Mouse (Mus musculus) ES-CJ7 (cell line): ENCODE results near the gene Gramd1a.

ENCODE experiments used
- DNase-seq: peaks from one replicate; pipeline ENCODE4 v3.0.0; 2011; ENCODE audit warnings: low read depth, low spot score

Gramd1a gene

DNA sequence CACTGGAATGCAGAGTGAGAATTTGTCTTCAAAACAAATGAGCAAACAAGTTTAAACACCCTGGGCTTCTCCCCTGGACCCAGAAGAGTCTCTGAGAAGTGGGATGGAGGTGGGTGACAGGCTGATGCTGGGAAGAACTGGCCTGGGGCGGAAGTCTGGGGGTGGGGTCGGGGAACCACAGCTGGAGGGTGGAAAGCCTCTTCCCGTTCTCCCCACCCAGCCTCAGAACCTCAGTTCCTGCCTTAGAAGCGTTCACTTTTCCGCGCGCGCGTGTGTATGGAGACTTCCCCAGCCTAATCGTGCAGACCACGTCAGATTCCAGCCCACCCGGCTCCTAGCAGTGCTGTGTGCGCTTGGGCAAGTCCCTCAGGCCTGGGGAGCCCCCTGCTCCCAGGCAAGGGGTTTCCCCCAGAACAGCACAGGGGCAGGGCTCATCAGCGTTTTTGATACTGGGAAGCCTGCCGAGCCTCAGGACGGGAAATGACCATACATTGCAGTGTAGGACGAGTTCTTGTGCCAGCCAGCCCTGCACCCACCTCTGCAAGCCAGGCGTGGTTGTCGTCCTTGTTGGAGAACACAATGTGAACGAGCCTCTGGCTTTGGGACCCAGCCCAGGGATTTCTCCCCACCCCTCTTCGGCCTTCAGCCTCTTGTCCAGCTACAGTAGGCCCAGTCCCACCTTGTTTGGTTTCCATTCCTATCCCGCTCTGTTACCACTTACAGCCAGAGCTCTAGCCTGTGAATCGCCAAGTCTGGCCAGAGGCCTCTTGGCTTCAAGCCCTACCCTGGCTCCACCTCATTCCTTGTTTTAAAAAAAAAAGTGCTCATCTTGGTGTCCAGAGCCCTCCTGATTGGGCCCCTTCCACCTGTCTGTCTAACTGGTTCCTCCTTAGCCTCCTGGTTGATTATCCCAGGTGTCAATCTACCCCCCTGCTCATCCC, 4.1 kb downstream of the Gramd1a start:
- peak; percentile 76 for DNase-seq

DNA sequence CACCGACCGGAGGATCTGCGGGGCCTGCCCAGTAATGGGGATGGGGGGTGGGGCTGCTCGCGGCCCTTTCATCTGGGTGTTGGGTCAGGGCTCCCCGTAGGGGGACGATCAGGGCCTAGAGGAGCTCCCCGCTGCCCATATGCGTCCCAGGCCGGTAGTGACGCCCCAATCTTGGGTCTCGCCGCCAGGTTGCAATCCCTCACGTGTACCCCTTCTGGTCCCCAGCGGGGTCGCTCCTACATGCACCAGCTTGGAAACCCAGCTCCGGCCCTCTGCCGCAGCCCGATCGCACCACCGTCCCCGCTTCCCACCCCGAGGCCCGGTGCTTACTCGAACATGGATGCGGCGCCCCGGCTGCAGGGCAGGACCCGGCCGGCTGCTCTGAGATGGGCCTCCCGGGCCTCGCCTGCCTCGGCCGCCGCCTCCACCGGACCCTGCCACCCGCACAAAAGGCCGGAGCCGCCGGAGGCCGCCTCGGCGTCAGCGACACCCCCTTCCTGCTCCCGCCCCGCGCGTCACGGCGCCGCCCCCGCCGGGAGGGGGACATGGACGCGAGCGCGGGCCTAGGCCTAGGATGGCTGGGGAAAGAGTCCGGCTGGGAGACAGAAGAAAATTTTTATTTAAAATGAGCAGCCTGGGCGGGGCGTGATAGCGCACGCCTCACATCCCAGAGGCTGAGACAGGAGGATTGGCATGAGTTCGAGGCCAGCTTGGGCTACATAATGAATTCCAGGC, 5.0 kb downstream of the Gramd1a start:
- DNase-seq, result peak; percentile 68

DNA sequence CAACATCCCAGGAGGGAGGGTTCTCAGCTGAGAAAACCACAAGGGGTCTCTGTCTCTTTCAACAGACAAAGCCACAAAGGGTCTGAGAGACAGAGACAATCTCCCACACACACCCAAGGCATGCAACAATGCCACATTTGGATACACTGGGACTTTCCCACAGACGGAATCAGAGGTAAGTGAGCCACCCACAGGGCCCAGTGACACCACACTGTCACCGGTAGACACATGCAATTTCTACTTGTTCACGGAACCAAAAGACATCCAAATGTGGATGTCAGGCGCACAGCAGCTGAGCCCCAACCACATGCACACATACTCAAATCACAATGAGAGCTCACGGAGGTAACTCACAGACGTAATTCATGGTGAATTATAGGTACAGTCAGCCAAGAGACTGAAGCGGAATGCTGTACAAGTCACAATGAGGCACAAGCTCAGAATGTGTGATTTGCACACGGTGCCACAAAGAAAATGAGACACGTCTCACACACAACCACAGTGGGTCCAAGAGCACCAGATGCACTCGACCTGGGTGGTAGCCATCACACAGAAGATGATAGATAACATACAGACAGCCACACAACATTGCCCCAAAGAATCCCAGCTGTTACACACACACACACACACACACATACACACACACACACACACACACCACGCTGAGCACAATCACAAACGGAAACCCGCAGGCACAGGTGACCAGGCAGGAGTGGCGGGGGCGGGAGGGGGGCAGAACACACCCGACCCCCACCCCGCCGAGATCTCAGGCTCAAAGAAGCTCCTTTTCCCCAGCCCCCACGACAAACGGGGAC, 5.7 kb downstream of the Gramd1a start:
- no peak for DNase-seq

DNA sequence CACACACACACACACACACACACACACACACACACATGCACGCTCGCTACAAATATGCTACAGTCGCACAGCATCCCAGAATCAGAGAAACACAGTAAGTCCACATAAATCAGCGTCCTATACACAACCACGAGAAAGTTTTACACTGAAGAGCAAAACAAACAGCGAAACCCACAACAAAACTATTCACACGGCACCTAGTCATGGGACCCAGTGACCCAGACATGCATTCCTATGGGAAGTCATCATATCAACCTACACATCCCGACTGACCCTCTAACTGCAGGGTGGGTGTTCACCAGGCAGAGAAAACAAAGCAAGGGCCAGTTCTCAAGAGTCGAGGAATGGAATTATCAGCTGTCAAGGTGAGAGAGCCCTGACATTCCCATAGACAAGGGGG, 6.4 kb downstream of the Gramd1a start:
- DNase-seq, result no peak

DNA sequence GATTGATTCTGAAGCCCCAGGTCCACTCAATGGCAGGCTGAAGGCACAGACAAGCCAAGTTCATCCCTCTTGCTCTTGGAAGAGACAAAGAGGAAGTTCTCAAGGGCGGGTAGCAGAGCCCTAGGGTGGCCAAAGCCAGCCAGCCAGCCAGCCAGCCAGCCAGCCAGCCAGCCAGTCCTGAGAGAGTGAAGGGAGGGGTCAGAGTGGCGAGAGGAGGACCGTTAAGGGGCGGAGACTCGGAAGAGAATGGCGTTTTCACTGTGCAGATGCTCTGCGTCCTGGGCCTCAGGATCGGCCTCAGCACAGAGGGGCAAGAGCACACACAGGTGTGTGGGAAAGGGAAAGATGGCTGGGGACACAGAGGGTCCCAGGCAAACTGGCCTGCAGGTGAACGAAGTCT, 6.9 kb downstream of the Gramd1a start:
- no peak for DNase-seq

DNA sequence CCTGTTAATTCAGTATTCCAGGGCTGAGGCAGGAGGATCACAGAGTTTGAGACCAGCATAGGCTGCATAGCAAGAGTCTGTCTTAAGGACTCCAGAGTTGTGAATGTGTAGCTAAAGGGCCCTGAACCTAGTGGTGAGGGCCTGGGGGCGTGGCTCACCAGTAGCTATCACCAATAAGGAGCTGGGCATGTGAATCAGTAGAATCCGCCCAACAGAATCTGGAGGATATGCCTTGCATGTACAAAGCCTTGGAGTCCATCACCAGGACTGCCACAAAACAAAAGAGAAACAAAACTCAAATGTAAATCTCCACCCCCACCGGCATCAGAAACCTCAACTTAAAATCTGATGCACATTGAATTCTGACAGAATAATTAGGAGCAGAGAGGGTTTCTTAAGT, 7.6 kb downstream of the Gramd1a start:
- no peak for DNase-seq

DNA sequence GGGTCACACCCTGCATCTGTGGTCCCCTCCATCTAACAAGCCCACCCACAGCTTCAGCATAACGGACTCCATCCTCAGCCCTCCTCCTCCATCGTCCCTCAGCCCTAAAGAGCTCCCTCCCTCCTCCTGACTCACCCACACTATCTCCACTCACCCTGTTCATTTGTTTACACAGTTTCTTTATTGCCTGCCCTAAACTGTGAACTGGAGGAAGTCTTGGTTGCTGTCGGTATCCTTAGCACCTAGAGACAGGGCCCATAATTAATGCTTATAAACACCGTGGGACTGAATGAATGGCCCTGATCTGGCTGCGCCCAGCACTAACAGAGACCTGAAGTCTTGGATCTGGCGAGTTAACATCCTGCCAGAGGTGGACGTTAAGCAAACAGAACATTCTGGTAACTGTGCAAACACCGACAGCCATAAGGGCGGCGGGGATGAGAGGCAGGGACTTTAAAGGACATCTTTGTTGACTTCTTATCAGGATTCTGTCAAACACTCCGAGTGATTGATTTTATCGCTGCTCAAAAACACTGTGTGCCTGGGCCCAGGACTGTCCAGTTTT, 10.0 kb downstream of the Gramd1a start:
- DNase-seq, result no peak

DNA sequence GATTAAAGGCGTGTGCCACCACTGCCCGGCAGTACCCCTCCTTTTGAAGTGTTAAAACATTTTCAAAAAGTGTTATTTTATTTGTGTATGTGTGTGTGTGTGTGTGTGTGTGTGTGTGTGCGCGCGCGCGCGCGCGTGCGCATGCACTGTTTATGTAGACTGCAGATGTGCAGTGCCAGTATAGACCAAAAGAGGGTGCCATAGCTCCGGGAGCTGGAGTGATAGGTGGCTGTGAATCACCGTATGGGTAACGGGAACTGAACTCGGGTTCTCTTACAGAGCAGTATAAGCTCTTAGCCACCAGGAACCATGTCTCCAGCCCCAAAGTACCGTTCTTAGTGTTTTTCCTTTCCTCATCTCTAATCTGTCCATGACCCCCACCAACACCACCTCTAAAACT, 10.8 kb downstream of the Gramd1a start:
- peak; percentile 62 for DNase-seq

DNA sequence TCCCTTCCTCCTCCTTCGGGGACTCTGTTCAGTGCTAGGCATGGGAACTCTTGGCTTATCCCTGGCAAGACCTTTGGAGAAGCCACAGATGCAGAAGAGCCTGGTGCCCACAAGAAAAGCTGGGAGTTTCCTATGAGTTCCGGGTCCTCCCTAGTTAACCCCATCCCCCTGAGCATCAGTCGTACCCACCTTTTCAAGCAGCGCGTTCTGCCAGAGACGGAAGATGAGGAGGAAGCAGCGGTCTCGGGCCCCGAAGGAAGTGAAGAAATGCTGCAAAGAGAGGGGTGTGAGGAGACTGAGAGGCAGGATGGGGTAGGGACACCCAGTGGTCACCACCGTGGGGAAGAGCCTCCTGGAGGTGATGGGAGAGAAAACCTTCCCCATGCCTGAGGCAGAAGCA, 14.8 kb downstream of the Gramd1a start:
- no peak for DNase-seq

DNA sequence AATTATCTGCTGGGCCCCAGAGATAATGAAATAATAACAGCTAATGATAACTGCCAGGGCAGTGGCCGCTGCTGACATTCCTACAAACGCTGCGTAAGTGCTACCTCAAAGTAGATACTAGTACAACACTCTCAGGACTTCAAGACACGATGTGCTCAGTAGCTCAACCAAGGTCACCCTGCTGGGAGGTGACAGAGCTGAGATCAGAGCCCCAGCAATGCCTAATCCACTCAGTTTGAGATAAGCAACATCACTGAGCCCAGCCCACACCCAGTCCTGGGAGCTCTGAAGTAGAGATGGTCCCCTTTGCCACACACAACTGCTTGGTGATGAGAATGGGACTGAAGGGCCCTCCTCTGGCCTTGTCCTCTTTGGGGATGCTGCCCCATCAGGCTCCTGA, 15.4 kb downstream of the Gramd1a start:
- DNase-seq, result no peak

DNA sequence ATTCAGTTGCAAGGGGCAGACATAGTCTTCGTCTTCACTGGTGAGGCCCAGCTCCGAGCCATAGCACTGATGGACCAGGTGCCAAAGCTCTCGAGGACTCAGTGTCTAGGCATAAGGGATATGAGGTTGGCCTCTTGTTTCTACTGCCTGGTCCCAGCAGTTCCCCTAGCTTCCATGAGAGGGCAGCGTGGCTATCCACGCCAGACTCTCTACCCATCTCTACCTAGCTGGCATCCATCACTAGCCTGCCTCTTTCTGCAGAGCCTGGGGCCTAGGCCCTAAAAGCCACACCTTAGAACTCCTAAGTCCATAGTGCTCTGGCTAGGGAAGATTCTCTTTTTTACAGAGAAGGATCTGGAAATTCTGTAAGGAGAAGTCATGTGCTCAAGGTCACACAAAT, 15.9 kb downstream of the Gramd1a start:
- DNase-seq, result peak; percentile 52

DNA sequence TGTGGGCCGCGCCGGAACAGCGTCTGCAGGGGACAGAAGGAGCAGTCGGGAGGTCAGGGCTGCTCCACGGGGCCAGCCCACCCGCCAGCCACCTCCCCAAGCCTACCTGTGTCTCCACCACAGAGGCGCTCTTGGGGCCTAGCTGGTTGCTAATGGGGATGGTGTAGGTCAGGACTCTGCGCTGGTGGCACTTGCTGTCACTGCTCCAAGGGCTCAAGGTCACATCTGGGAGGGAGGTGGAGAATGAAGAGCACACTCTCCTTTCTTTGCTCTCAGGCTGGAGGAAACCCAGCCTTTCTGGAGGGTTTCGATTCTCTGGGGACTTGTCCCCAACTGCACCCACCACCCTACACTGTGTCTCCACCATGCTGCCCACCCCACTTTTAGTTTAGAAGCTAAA, 20.0 kb downstream of the Gramd1a start:
- no peak for DNase-seq

DNA sequence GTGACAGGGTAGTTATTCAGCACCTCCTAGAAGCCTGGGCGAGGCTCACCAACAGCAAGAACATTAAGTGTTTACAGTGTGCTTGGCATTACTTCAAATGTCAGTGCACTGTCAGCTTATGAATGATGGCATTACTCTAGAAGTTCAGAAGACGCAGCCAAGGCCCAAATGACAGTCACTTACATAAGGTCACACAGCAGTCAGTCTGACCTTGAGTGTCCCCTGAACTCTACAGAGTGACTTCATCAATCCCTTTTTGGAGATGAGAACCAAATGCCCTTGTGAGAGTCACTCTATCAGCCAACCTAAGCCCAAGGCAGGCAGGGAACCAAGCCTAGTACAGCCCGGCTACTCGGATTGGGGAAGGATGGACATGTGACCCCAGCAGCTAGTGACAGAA, 23.8 kb downstream of the Gramd1a start:
- no peak for DNase-seq

DNA sequence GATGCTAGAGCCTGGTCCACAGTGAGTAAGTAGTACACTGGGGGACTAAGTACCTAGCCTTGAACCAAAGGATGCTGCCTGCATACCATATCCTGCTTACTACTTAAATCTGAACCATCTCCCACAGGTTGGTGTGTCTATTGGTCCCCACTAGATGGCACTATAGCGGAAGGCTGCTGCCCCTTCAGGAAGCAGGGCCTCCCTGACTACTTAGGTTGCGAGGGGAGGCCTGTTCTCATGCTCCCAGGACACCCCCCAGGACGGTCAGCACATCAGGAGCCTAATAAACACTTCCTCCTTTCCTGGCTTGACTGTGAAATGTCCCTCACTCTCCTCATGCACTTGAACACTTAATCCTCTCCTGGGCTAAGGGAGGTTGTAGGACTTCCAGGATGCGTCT, 24.9 kb downstream of the Gramd1a start:
- peak; percentile 76 for DNase-seq

DNA sequence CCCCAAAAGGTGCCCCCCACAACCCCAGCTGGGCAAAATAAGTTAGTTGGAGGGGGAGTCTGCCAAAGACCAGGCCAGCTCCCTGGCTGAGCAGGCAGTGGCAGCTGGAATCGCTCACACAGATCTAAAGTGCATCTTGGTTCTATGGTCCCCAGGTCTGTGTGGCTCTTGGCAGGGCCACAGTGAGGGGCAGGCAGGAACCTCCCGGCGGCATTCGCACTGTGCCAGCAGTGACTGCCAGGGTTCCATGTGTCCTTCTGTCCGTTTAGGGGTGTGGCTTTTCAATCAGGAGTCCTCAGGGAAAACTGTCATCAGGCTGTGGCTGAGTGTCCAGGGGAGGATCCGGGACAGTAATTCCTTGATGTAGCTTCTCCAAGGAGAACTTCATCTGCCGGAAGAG, 25.5 kb downstream of the Gramd1a start:
- no peak for DNase-seq

DNA sequence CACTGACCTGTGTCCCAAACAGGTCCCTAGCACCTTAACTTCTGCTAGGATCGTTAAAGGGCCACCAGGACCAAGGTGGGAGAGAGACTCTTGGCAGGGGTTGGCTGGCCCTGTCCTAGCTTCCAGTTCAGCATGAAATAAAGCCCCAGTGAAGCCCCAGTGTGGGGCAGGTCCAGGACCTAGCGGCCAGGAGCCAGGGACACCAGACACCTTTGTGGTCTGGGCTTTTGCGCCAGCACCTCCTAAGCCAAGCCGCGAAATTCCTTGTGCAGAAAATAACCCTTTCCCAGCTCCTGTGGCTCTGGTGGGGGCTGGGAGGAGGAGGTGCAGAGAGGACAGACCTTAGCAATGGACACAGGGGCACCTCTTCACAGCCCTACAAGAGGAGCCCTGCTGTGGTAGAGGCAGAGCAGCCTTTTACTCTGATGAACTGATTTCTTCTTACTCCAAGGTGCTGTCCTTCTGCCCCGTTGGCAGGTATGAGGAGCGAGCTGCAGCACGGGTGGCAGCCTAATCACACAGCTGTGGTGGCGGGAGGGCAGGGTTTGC, 27.5 kb downstream of the Gramd1a start:
- no peak for DNase-seq

DNA sequence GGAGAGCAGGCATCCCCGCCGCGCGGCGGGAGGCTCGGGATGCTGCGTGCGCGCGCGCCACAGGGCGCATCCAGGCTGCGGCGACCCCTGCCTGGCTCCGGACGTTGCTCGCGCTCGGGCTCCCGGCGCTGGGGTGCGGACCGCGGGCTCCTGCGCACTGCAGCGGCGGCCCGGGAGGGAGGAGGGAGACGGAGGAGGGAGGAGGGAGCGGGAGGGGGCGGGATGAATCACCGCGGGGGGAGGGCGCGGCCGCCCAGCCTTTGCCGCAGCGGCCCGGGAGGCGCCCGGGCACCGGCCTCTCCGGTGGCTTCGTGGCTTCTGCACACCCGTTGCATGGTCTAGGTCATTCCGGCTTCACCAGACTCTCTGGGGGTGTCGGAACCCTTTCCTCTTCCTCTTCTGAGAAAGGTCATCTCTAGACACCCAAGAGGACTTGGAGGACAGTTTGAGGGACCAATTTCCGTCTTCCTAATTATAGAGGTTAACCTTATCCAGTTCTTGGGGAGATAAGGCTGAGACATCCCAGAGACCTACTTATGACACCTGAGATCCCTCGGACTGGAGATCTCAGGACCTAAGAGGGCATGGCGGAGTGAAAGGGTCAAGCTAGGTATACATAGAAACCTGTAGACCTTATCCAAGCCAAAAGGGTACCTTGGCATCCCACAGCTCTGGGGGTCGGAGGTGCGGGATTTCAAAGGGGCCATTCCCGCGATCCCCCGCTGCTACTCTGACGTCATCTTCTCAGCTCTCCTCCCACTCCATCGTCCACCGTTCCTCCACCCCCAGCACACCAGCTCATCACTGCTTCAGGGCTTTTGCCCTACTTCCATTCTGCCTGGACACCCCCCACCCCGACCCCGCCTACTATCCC, 28.6 kb downstream of the Gramd1a start, which contains the start of gene Scn1b:
Gene Scn1b, minus strand, starts transcription at position 153 of the 874 bp plus-strand sequence.
- peak; percentile 59 for DNase-seq

DNA sequence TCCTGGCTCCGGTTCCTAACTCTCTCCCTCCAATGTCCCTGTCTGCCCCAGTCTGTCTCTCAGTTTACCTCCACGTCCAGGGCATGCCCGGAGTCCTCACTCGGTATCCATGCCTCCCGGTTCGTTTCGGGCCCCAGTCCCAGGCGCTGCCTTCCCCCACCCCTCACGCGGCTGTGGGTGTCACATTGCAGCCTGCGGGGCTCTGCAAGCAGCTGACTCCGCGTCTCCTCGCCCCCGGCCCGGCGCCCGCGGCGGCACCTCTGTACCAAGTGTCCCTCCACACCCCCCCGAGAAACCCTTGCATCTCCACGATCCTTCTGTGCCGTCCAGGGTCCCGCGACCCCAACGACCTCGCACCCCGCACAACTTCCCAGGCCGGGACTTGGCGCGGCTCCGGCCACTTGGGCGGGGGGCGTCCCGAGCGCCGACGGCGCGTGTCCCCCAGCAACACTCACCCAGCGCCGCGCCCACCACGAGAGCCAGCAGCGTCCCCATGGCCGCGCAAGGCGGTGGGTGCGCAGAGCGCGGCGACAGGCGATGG, 29.4 kb downstream of the Gramd1a start:
- DNase-seq, result no peak

DNA sequence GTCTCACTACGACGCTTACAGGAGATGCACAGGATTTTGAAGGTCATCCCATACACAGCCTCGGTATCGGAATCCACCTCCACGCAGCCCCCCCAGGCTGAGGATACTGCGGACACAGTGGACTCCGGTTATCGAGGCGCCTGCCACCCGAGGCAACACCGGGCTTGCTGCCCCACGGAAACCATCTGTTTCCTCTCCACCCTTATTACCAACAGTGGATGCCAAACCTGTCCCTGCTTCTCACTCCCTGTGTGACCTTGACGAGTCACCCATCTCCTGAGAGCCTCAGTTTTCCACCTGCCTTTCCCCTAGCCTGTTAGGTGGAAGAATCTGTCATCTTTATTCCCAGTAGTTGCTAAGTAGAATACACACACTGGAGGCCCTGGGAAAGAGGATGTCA, 30.6 kb downstream of the Gramd1a start:
- no peak for DNase-seq

DNA sequence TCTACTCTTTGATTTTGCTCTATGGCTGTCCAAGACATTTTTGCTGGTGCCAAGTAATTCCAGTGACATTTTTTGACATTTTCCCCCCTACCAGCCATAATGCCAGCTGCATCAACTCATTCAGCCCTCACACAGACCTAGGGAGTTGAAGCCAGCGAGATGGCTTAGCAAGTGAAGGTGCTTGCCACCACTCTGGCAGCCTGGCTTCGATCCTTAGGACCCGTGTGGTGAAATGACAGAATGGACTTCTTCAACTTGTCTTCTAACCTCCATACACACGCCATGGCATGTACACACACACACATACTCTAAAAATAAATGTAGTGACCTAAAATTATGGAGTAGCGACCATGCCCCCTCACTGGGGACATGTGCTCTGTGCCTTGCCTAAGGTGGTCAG, 31.3 kb downstream of the Gramd1a start:
- DNase-seq, result no peak
